Comparison of ENCODE assay signal across 10 mouse cellular contexts in genomic region chr11:32961600-32961999, GRCm38 (mm10).
DNase-seq lines count a peak whose midpoint lies in the region; ATAC-seq and TF ChIP-seq lines count a peak whose summit lies in the region.
"Had no signal": no experiment of that assay in that cellular context is flagged by ENCODE, and none has a peak within 500 bp of the region (broad histone marks: within the 10 kb centered on the region; RNA-seq: fewer than 3 reads in every experiment).

No protein-coding gene starts in this region.

- no peak for TF ChIP-seq EP300 in heart, postnatal 0 days (IDR thresholded peaks at IDR 0.05; ENCODE audit: low read depth)

- H3K27ac ChIP-seq in heart, postnatal 0 days (ENCODE audit: low read depth): no peak overlapping the region
- no peak overlapping the region for H3K27ac ChIP-seq in heart, embryonic 11.5 days (ENCODE audit: low read depth, low read length)
- no peak overlapping the region for H3K27ac ChIP-seq in lung, embryonic 14.5 days (ENCODE audit: low read depth)
- H3K27ac ChIP-seq: hindbrain, embryonic 15.5 days had no signal

- 71% methylated on average over 3 of the region's 3 CpGs for WGBS in heart, postnatal 0 days
- 70% methylated on average over 3 of the region's 3 CpGs for WGBS in heart, embryonic 11.5 days (ENCODE audit: insufficient replicate concordance)
- WGBS in lung, embryonic 14.5 days: 72% methylated on average over 3 of the region's 3 CpGs

- DNase-seq in heart, postnatal 0 days (ENCODE audit: low spot score): no peak
- peak; percentile 26 for DNase-seq in lung, embryonic 14.5 days
- no peak for DNase-seq in lung, postnatal 25 days (ENCODE audit: low spot score)
- peak; percentile 52 for DNase-seq in NIH3T3 (ENCODE audit: low read depth)
- DNase-seq in retina, embryonic 14.5 days (ENCODE audit: low spot score): peak; percentile 21
- DNase-seq in spleen, postnatal 10 days (ENCODE audit: low spot score in 2 of 2): no peak
- no peak for DNase-seq in thymus, postnatal 25 days
- DNase-seq: thymus, postnatal 14 days had no signal

- H3K4me2 ChIP-seq in heart, postnatal 0 days (ENCODE audit: low read depth, low read length): no peak overlapping the region
- H3K4me2 ChIP-seq in heart, embryonic 11.5 days: no peak overlapping the region
- H3K4me2 ChIP-seq in lung, embryonic 14.5 days: no peak overlapping the region
- H3K4me2 ChIP-seq: hindbrain, embryonic 15.5 days had no signal

- no peaks in the 10 kb centered on the region for H3K4me1 ChIP-seq in heart, postnatal 0 days (ENCODE audit: control insufficient read depth, insufficient read depth)
- no peaks in the 10 kb centered on the region for H3K4me1 ChIP-seq in heart, embryonic 11.5 days (ENCODE audit: control insufficient read depth, insufficient read depth, low read length)
- no peaks in the 10 kb centered on the region for H3K4me1 ChIP-seq in lung, embryonic 14.5 days (ENCODE audit: insufficient read depth)

- H3K9ac ChIP-seq in heart, postnatal 0 days (replicated peaks; ENCODE audit: low read depth, low read length): no peak overlapping the region
- H3K9ac ChIP-seq in heart, embryonic 11.5 days (ENCODE audit: low read depth, low read length): no peak overlapping the region
- H3K9ac ChIP-seq in lung, embryonic 14.5 days: no peak overlapping the region
- H3K9ac ChIP-seq: hindbrain, embryonic 15.5 days had no signal

- no peak for ATAC-seq in heart, postnatal 0 days (ENCODE audit: insufficient read depth, low read depth)
- no peak for ATAC-seq in heart, embryonic 11.5 days (replicated peaks; ENCODE audit: insufficient number of reproducible peaks, low FRiP score, low TSS enrichment)
- ATAC-seq in lung, embryonic 14.5 days (ENCODE audit: insufficient read depth): no peak

- TF ChIP-seq CTCF in heart, postnatal 0 days (IDR thresholded peaks at IDR 0.05; ENCODE audit: low read depth): peak; percentile 46
- TF ChIP-seq CTCF in lung, embryonic 14.5 days (IDR thresholded peaks at IDR 0.05; ENCODE audit: low read depth): peak; percentile 69

- H3K9me3 ChIP-seq in heart, postnatal 0 days (replicated peaks; ENCODE audit: control insufficient read depth, low read length): no peaks in the 10 kb centered on the region
- peaks cover 3% of the 10 kb centered on the region; the same call in 1 of the 2 replicates for H3K9me3 ChIP-seq in heart, embryonic 11.5 days (replicated peaks; ENCODE audit: control insufficient read depth, low read length)
- H3K9me3 ChIP-seq in lung, embryonic 14.5 days (ENCODE audit: low read depth, low read length): no peaks in the 10 kb centered on the region
- H3K9me3 ChIP-seq: hindbrain, embryonic 15.5 days had no signal

- no peaks in the 10 kb centered on the region for H3K36me3 ChIP-seq in heart, postnatal 0 days (replicated peaks; ENCODE audit: control insufficient read depth, insufficient read depth, low read length)
- H3K36me3 ChIP-seq in heart, embryonic 11.5 days (ENCODE audit: control insufficient read depth, insufficient read depth, low read length): no peaks in the 10 kb centered on the region
- H3K36me3 ChIP-seq in lung, embryonic 14.5 days (ENCODE audit: insufficient read depth): no peaks in the 10 kb centered on the region
- H3K36me3 ChIP-seq: hindbrain, embryonic 15.5 days had no signal

- H3K4me3 ChIP-seq in heart, postnatal 0 days (ENCODE audit: low read depth, low read length): no peak overlapping the region
- H3K4me3 ChIP-seq in heart, embryonic 11.5 days (ENCODE audit: low read depth, low read length): no peak overlapping the region
- H3K4me3 ChIP-seq in lung, embryonic 14.5 days (ENCODE audit: low read depth, low read length): no peak overlapping the region
- H3K4me3 ChIP-seq: hindbrain, embryonic 15.5 days had no signal

- H3K27me3 ChIP-seq in heart, postnatal 0 days (ENCODE audit: control insufficient read depth, insufficient read depth, low read length): no peaks in the 10 kb centered on the region; the same call in 1 of the 2 replicates
- peaks cover 7% of the 10 kb centered on the region; the same call in 1 of the 2 replicates for H3K27me3 ChIP-seq in heart, embryonic 11.5 days (ENCODE audit: control insufficient read depth, insufficient read depth, low read length)
- no peaks in the 10 kb centered on the region for H3K27me3 ChIP-seq in lung, embryonic 14.5 days (ENCODE audit: insufficient read depth, low read length)
- H3K27me3 ChIP-seq: hindbrain, embryonic 15.5 days had no signal

Comparison
In these comparisons a context has a peak if more than half of its experiments do, and no peak if none do; other contexts are left out.
1. DNase-seq: peak in lung, embryonic 14.5 days (single experiment), NIH3T3 (single experiment) and retina, embryonic 14.5 days (single experiment); none in heart, postnatal 0 days (single experiment), lung, postnatal 25 days (single experiment), spleen, postnatal 10 days (0 of 2) and thymus, postnatal 25 days (single experiment).